Mouse (Mus musculus) mesoderm, embryonic 11.5 days (tissue): Measurements from ENCODE around the gene Irf9.

Experiments used
- DNase-seq: peaks from one replicate; pipeline ENCODE4 v3.0.0-alpha.2; 2012; ENCODE audit warnings: low read depth, low spot score

The Irf9 gene

GRCm38 (mm10) chr14:55603271-55603632 lies at the start of gene Irf9:
Irf9 (plus strand) TSS chr14:55603571.
- DNase-seq = no peak

DNA sequence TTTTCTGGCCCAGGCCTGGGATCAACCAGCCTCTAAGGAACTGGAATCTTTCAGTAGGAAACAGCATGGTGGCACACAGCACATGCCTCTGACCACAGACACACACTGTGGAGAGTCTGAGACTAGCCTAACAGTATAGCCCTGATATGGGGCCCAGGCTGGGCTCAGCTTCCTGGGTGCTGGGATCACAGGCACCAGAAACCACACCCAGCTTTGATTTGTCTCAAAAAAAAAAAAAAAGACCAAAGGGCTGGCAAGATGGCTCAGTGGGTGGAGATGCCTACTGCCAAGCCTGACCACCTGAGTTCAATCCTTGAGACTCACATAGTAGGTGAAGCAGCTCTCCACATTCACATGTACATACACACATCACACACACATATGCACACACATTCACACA lies 48.7 kb upstream of the Irf9 start:
- no peak for DNase-seq

- DNase-seq = no peak
Observed at GRCm38 (mm10) chr14:55555788-55556187, 47.6 kb upstream of the Irf9 start.

- DNase-seq = peak; percentile 75
Observed at GRCm38 (mm10) chr14:55557003-55557402, 46.4 kb upstream of the Irf9 start.

DNA sequence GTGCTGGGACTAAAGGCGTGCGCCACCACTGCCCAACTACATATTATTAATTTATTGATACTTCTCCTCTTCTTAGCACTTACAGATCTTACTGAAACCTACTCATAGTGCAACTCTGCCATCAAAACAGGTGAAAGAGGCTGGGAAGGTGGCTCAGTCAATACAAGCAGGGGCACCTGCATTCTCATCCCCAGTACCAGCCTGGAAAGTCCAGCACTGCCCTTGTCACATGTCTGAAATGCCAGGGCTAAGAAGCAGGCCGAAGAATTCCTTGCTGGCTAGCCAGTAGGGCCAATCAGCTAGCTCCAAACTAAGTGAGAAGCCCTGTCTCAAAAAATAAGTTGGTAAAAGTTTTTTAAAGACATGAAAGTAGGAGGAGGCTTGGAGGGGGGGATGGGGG lies 45.8 kb upstream of the Irf9 start:
- no peak for DNase-seq

DNA sequence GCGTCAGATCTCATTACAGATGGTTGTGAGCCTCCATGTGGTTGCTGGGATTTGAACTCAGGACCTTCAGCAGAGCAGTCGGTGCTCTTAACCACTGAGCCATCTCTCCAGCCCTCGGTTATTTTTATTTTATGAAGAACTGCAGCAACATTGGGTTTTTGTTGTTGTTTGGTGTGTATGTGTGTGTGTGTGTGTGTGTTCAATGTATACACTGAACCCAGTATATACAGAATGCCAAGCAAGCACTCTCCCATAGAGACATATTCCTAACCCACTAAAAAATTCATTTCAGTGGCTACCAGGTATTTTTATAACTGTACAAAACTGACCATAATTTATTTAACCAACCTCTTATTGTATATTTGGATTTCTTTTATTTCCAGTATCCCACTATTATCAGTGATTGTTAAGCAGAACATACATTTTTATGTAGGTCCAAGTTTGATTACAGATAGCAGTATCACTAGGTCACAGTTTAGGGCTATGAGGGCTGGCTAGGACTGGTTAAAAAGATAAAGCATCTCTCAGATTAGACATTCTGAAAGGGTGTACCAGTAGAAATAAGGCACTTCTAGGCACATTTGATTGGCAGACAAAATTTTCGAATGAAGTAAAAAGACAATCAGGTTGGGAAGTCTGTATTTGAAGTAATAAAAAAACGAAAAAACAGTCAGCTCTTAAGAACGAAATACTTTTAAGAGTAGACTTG lies 44.5 kb upstream of the Irf9 start:
- no peak for DNase-seq

DNA sequence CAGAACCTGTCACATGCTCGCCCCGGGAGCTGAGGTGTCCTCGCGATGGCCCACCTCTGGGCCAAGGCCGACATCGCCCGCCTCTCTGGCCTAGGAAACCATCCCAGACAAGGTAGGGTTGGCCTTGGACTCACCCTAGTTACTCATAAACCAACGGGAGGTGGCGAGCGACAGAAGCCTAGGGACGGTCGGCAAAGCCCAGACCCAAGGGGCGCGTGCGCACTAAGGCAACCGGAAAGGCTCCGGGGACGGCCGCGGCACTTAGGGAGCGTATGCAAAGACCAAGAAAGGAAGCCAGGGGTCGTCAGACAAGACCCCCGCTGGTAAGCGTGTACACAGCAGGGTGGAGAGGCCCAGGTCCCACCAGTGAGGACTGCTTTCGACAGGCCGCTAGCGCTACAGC lies 43.6 kb upstream of the Irf9 start, which contains the start of gene Dcaf11:
TSS of gene Dcaf11 (plus strand) at position 208 of the 403 bp plus-strand sequence.
- DNase-seq = peak; percentile 94

DNA sequence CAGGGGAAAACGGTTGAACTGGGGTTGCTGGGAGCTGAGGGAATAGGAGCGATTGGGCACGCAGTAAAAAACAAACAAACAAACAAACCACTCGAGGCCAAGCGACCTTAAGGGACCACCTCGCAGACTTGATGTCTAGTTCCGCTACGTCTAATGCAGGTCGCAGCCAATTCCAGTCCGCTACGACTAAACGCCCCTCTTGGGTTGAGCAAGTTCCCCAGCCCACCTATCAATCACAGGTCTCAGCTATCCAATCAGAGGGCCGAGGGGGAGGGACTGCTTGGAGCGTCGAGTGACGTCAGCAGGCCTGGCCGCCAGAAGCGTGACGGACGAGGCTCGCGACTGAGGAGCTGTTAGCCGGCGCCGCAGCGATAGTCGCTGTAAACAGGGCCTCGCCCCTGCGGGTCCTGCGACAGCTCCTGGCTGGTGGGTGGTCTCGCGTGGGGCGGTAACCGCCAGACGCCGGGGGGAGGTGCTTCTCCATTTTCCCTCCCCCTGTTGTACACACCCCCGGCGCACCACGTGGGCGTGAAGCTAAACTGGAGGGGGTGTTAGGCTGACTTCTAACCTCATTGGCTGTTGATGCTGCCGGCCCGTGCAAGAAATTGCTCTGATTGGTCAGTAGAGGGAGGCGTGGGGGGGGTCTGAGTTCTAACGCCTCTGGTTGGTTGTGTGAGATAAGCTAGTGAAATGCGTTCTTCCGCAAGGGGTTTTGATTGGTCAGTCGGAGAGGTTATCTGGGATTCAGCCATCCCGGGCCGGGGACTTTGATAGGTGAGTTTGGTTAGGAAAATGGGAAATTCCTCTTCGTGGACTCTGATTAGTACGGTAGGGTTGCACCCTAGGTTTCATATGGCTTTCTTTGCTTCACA lies 42.9 kb upstream of the Irf9 start, which contains the start of gene A730061H03Rik:
TSS of gene A730061H03Rik (minus strand) at position 205 of the 872 bp plus-strand sequence.
- peak; percentile 99 for DNase-seq

DNA sequence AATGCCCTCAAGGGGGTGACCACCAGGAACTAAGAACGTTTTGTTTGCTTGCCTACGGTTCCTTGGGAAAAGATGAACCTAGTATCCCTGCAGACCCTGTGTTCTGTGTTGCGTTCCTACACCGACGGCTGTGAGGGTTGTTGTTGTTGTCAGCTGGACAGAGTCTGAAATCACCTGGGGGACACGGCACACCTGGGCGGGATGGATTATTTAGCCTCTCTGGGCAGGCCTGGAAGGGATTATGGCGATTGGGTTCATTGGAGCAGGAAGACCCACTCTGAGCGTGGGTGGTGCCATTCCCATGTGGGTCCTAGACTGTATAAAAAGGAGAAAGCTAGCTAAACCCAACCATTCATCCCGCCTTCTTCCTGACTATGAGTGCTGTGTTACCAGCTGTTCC lies 41.5 kb upstream of the Irf9 start:
- no peak for DNase-seq

- DNase-seq = no peak
Observed at GRCm38 (mm10) chr14:55563249-55563648, 40.1 kb upstream of the Irf9 start.

DNA sequence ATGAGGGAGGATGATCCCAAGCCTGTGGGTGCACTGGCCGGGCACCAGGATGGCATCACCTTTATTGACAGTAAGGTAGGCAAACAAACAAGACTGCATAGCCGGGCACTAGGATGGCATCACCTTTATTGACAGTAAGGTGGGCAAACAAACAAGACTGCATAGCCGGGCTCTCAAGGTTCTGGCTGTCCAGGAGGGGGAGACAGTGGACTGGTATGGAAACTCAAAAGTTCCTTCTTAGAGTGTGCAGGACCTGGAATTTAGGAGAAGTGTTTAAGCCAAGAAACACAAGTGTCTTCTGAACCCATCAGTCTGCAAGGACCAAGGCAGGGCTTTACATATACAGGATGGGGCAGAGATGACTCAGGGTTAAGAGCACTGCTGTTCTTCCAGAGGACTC lies 37.6 kb upstream of the Irf9 start:
- no peak for DNase-seq

DNA sequence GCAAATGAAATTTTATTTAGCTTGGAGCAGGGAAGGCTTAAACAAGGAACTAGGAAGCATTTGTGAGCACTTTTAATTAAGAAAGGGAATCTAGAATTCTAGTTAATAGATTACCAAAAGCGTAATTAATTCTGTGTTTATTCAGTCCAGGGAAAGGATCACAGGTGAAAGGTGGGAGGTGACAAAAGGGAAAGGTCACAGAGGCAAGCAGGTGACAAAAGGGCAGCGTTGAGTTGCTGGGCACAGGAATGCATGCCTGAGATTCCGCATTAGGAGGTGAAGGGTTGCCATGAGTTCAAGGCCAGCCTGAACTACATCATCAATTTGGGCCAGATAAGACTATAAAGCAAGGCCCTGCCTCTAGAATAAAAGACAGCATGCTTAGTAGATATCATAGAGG lies 35.9 kb upstream of the Irf9 start:
- DNase-seq = no peak

DNA sequence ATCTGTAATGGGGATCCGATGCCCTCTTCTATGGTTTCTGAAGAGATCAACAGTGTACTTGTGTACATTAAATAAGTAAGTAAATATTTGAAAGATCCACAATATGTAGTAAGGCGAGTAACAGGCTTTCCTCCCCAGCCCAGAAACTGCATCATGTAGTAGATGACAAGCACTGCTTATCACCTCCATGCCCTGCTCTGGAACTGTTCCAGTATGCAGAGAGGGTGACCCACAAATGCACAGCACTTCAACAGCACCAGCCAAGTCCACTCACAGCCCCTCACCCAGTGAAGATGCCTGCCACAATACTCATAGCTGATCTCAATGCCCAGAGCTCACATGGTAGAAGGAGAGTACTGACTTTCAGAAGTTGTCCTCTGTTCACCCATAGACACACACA lies 32.8 kb upstream of the Irf9 start:
- no peak for DNase-seq

GRCm38 (mm10) chr14:55571760-55572159 lies 31.6 kb upstream of the Irf9 start:
- DNase-seq = no peak

GRCm38 (mm10) chr14:55575302-55575701 lies 28.1 kb upstream of the Irf9 start, which contains the start of gene Fitm1:
Fitm1 (plus strand) TSS chr14:55575617.
- DNase-seq = no peak

GRCm38 (mm10) chr14:55575711-55576110 lies 27.7 kb upstream of the Irf9 start:
- no peak for DNase-seq

GRCm38 (mm10) chr14:55576376-55576775 lies 27.0 kb upstream of the Irf9 start:
- no peak for DNase-seq

- DNase-seq = peak; percentile 72
Observed at GRCm38 (mm10) chr14:55577871-55578667, 25.3 kb upstream of the Irf9 start, which contains the start of gene Psme1. Psme1 (plus strand) TSS chr14:55578123.

- DNase-seq = no peak
Observed at GRCm38 (mm10) chr14:55578668-55579269, 24.6 kb upstream of the Irf9 start.

DNA sequence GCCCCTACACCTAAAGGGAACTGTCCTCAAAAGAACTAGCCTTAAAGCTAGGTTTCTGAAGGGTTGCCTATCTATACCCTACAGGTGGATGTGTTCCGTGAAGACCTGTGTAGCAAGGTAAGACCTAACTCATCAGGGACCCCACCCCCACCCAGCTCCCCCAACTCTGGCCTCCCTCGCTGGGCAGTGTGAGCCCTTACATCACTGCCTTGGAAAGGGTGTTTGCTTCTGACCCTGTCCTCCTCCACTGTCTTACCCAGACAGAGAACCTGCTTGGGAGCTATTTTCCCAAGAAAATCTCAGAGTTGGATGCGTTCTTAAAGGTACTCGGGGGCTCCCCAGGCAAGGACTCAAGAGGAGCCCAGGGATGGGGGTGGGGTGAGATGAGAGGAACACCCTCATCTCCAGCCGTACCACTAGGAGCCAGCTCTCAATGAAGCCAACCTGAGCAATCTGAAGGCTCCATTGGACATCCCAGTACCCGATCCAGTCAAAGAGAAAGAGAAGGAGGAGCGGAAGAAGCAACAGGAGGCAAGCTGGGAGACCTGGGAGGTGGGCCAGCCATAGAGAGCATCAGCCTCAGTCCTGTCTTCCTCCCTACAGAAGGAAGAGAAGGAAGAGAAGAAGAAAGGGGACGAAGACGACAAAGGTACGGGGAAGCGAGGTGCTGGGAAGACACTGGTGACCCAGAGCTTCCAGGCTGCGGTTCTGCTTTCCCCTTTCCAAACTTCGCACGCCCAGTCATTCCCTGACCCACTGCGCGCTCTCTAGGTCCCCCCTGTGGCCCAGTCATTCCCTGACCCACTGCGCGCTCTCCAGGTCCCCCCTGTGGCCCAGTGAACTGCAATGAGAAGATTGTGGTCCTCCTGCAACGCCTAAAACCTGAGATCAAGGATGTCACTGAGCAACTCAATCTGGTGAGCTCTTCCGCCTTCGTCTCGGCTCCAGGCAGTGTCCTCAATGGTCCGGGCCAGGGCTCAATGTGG lies 23.6 kb upstream of the Irf9 start:
- no peak for DNase-seq
